Mouse (Mus musculus) hindbrain, embryonic 15.5 days (tissue): ENCODE data around the gene Nelfcd. TPM values are rescaled to one million over a fixed set of nuclear protein-coding genes. Genes with fewer than 3 reads are reported as not detected.

Experiments used
- ATAC-seq: fragments of 200-750 bp; cut with Nextera tagmentation; 2 replicates; pipeline ENCODE4 v1.8.0; 2017; ENCODE audit warnings: low read depth, moderate number of reproducible peaks, moderate TSS enrichment; ENCODE audit not compliant: low FRiP score
- H3K27ac ChIP-seq: fragments of 300-500 bp; sonication (generic); replicated peaks from 2 replicates; pipeline ENCODE4 v1.5.1; 2015; ENCODE audit warnings: mild to moderate bottlenecking, inconsistent platforms
- H3K27me3 ChIP-seq: fragments of 300-500 bp; sonication (generic); 2 replicates; pipeline ENCODE4 v1.6.1; 2015; ENCODE audit warnings: control low read depth, inconsistent platforms
- H3K36me3 ChIP-seq: fragments of 300-500 bp; sonication (generic); 2 replicates; pipeline ENCODE4 v1.6.1; 2015; ENCODE audit warnings: control low read depth, inconsistent platforms
- H3K4me1 ChIP-seq: fragments of 300-500 bp; sonication (generic); replicated peaks from 2 replicates; pipeline ENCODE4 v1.6.1; 2015; ENCODE audit warnings: control low read depth, inconsistent platforms
- H3K4me2 ChIP-seq: fragments of 300-500 bp; sonication (generic); 2 replicates; pipeline ENCODE4 v1.6.1; 2015; ENCODE audit warnings: moderate library complexity, mild to moderate bottlenecking, inconsistent platforms
- H3K4me3 ChIP-seq: fragments of 300-500 bp; sonication (generic); 2 replicates; pipeline ENCODE4 v1.5.1; 2015; ENCODE audit warnings: mild to moderate bottlenecking, inconsistent platforms
- H3K9ac ChIP-seq: fragments of 300-500 bp; sonication (generic); 2 replicates; pipeline ENCODE4 v1.6.1; 2015; ENCODE audit warnings: inconsistent platforms
- H3K9me3 ChIP-seq: fragments of 300-500 bp; sonication (generic); 2 replicates; pipeline ENCODE4 v1.6.1; 2016; ENCODE audit warnings: control low read depth, inconsistent platforms
- WGBS: fragments of 180-500 bp; shearing (Covaris S2); methylation state at CpG from one replicate; pipeline ENCODE4 v1.1.7; 2015; 5-methylcytosine and 5-hydroxymethylcytosine counted together
- polyA plus RNA-seq: library from polyadenylated mRNA; unstranded; fragments of >200 nt; fragmentation: Nextera tagmentation; extraction: Ambion mirVana; gene quantifications from 2 replicates; pipeline ENCODE4 v1.2.1, GENCODE M21; 2015

The Nelfcd gene
- polyA plus RNA-seq, 1 experiment from 2014 or later, result 112 TPM

DNA sequence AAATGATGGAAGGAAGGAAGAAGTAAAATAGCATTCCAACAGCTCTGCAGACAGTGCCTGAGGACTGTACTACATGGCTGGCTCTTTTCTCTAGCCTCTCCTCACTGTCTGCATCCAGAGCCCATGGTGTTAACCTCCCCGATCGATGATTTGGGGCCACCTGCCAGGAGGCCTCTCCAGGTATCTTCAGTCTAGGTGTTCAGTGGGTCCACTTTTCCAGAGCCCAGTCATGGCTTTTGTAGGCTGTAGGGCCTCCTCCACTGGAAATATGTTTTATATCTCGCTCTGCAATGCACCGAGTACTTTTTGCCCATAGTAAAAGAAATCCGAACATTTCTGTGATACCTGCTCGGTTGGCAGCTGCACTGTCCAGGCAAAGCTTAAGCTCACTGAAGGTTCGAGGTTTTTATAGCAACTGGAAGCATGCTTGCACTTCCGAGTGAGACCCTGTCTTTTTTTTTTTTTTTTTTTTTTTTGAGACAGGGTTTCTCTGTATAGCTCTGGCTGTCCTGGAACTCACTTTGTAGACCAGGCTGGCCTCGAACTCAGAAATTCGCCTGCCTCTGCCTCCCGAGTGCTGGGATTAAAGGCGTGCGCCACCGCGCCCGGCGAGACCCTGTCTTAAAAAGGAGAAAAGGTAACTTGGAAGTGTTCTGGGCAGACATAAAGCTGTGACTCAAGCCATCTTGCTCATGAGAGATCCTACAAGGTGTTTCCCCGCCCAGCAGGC lies 438 bp upstream of the Nelfcd start:
- H3K36me3 ChIP-seq, result no peaks in the 10 kb centered on the region
- 48% methylated on average over 18 of the region's 18 CpGs for WGBS
- H3K27me3 ChIP-seq, result no peaks in the 10 kb centered on the region
- peak overlapping the region; percentile 99 for H3K4me3 ChIP-seq
- ATAC-seq, result no peak
- H3K9ac ChIP-seq, result no peak overlapping the region
- peak overlapping the region; percentile 91 for H3K4me2 ChIP-seq
- H3K9me3 ChIP-seq, result no peaks in the 10 kb centered on the region
- H3K27ac ChIP-seq, result no peak overlapping the region
- peaks cover 13% of the 10 kb centered on the region for H3K4me1 ChIP-seq

GRCm38 (mm10) chr2:174421107-174421506 lies 5.5 kb downstream of the Nelfcd start:
- no peak for ATAC-seq
- H3K4me3 ChIP-seq, result no peak overlapping the region
- no peak overlapping the region for H3K9ac ChIP-seq
- H3K27me3 ChIP-seq, result no peaks in the 10 kb centered on the region
- no peaks in the 10 kb centered on the region for H3K9me3 ChIP-seq
- no peak overlapping the region for H3K4me2 ChIP-seq
- peaks cover 11% of the 10 kb centered on the region for H3K4me1 ChIP-seq
- H3K36me3 ChIP-seq, result peaks cover 23% of the 10 kb centered on the region
- WGBS, result 79% methylated on average over 6 of the region's 6 CpGs
- no peak overlapping the region for H3K27ac ChIP-seq

DNA sequence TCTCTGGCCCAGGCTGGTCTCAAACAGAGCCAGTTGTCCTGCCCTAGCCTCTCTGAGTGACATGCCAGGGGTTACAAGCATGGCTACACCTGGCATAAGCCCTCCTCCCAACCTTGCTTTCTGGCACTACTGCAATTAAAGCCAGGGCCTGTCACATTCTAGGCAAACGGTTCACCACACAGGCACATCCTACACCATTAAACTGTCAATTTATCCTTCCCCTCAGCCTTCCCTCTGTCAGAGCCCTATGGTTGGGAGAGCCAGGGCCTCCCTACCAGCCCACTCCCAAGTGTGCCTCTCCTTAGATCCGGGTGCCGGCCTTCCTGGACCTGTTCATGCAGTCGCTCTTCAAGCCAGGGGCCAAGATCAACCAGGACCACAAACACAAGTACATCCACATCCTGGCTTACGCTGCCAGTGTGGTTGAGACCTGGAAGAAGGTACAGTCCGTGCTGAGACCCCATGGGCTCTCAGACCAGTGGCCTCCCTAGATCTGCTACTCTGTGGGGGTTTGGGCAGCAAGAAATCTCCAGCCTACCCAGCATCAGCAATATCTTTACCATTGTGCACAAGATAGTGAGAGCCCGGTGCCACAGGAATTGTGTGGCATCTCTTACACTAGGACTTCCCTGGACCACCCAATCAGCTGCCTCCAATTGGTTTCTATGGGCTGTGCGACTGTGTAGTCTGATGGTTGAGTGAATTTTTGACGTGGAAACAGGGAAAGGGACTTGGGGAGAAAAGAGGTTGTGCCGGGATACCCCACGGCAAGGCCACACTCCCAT lies 8.9 kb downstream of the Nelfcd start:
- no peak overlapping the region for H3K27ac ChIP-seq
- no peaks in the 10 kb centered on the region for H3K4me1 ChIP-seq
- H3K27me3 ChIP-seq, result no peaks in the 10 kb centered on the region
- H3K9me3 ChIP-seq, result no peaks in the 10 kb centered on the region
- no peak overlapping the region for H3K4me3 ChIP-seq
- H3K9ac ChIP-seq, result no peak overlapping the region
- ATAC-seq, result no peak
- H3K36me3 ChIP-seq, result peaks cover 43% of the 10 kb centered on the region
- 92% methylated on average over 11 of the region's 11 CpGs for WGBS
- H3K4me2 ChIP-seq, result no peak overlapping the region

- H3K36me3 ChIP-seq, result peaks cover 43% of the 10 kb centered on the region
These were observed 11.3 kb downstream of the Nelfcd start for GRCm38 (mm10) chr2:174426856-174427255.

DNA sequence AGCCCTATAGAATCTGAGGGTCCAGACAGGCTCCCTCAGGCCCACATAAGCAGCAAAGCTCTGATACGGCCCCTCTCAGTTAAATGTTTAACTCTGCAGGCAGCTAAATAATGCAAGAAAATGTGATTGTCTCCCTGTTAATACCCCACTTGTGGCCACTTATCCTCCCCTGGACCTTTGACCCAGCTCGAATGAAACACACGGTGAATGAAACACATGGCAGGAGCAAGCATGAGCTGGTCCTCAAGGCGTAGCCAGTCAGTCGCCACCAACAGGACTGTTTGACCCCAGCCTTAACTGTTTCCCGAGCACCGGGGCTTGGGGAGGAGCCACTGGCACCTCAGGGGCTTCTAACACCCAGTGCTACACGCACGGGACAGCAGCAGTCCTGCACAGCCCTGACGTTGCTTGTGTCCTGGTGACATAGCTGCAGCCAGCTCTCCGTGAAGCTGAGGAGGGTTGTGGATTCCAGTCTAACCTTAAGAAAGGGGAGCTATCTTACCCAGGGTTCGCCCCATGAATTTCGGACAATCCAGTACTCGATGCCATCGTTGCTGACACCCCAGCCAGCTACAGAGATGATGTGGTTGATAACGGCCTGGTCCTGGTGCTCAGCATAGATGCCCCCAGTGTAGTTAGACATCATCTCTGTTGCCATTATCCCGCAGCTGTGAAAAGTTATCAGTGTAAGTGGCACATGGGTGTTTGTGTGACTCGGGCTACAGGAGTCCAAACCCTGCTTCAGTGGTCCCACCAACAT lies 12.7 kb downstream of the Nelfcd start:
- Histone ChIP-seq H3K36me3 (peaks cover 43% of the 10 kb centered on the region), H3K9me3 (no peaks in the 10 kb centered on the region), H3K4me1 (no peaks in the 10 kb centered on the region), H3K4me3 (no peak overlapping the region), H3K27ac (no peak overlapping the region), H3K27me3 (no peaks in the 10 kb centered on the region), H3K9ac (no peak overlapping the region), H3K4me2 (no peak overlapping the region)
- 81% methylated on average over 18 of the region's 18 CpGs for WGBS
- no peak for ATAC-seq

More at GRCm38 (mm10) chr2:174426856-174427255, 11.3 kb downstream of the Nelfcd start:
- no peak for ATAC-seq
- no peak overlapping the region for H3K4me2 ChIP-seq
- H3K9me3 ChIP-seq, result no peaks in the 10 kb centered on the region
- no peak overlapping the region for H3K9ac ChIP-seq
- no peaks in the 10 kb centered on the region for H3K4me1 ChIP-seq
- no peak overlapping the region for H3K27ac ChIP-seq
- H3K27me3 ChIP-seq, result no peaks in the 10 kb centered on the region
- 95% methylated on average over 12 of the region's 12 CpGs for WGBS
- H3K4me3 ChIP-seq, result no peak overlapping the region

DNA sequence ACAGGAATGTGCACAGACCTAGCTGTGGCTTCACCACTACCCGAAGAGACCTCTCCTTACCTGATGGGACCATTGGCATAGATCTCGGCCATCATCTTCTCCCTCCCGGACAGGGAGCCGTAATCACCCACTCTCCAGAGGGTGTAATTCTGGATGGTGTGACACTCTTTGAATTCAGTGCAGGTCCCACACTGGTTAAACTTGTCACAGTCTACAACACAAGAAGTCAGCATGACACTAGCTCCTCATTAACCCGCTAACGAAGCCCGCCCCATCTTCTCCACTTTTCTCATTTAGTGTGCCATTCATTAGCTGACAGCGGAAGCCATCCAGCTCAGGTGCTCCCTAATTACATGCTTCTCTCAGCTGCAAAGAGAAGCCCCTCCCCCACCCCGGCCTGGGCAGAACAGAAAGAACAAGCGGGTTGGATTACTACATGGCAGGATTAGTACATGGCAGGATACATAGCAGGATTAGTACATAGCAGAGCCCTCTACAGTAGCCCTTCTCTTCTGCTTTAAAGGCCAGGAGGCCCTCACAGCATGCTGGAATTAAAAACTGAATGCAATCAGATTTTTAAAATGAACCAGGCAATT lies 13.5 kb downstream of the Nelfcd start:
- H3K4me3 ChIP-seq, result no peak overlapping the region
- no peaks in the 10 kb centered on the region for H3K27me3 ChIP-seq
- 67% methylated on average over 10 of the region's 10 CpGs for WGBS
- ATAC-seq, result peak; percentile 60
- H3K9ac ChIP-seq, result no peak overlapping the region
- H3K4me2 ChIP-seq, result no peak overlapping the region
- no peaks in the 10 kb centered on the region for H3K4me1 ChIP-seq
- peaks cover 38% of the 10 kb centered on the region for H3K36me3 ChIP-seq
- H3K27ac ChIP-seq, result peak overlapping the region; percentile 0; the same call in 1 of the 2 replicates
- no peaks in the 10 kb centered on the region for H3K9me3 ChIP-seq

DNA sequence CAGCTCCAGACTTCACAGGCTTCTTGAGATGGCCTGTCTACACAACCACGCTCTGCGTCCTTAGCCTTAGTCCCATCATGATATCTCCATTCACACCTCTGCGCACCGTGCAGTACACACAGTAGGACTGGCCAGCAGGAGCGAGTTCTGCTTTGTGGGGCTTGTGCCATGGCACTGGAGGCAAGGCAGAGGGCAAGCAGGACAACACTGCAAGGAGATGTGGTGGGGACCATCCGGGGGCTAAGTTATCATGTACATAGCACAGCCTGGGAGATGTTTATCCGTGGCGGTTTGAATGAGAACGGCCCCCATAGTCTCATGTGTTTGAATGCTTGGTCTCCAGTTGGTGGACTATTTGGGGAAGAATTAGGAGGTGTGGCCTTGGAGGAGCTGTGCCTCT lies 19.3 kb downstream of the Nelfcd start:
- Histone ChIP-seq H3K4me2 (no peak overlapping the region), H3K9ac (no peak overlapping the region), H3K4me3 (no peak overlapping the region), H3K36me3 (no peaks in the 10 kb centered on the region), H3K27me3 (no peaks in the 10 kb centered on the region), H3K27ac (no peak overlapping the region), H3K4me1 (peaks cover 20% of the 10 kb centered on the region), H3K9me3 (no peaks in the 10 kb centered on the region)
- WGBS, result 97% methylated on average over 9 of the region's 9 CpGs
- ATAC-seq, result no peak

- no peaks in the 10 kb centered on the region for H3K36me3 ChIP-seq
- H3K4me1 ChIP-seq, result peaks cover 20% of the 10 kb centered on the region
- H3K27me3 ChIP-seq, result no peaks in the 10 kb centered on the region
- no peak for ATAC-seq
- no peak overlapping the region for H3K9ac ChIP-seq
- WGBS, result 92% methylated on average over 26 of the region's 26 CpGs
- H3K9me3 ChIP-seq, result no peaks in the 10 kb centered on the region
- H3K27ac ChIP-seq, result no peak overlapping the region
- no peak overlapping the region for H3K4me2 ChIP-seq
- H3K4me3 ChIP-seq, result no peak overlapping the region
These were observed 20.6 kb downstream of the Nelfcd start for GRCm38 (mm10) chr2:174436076-174436701.

DNA sequence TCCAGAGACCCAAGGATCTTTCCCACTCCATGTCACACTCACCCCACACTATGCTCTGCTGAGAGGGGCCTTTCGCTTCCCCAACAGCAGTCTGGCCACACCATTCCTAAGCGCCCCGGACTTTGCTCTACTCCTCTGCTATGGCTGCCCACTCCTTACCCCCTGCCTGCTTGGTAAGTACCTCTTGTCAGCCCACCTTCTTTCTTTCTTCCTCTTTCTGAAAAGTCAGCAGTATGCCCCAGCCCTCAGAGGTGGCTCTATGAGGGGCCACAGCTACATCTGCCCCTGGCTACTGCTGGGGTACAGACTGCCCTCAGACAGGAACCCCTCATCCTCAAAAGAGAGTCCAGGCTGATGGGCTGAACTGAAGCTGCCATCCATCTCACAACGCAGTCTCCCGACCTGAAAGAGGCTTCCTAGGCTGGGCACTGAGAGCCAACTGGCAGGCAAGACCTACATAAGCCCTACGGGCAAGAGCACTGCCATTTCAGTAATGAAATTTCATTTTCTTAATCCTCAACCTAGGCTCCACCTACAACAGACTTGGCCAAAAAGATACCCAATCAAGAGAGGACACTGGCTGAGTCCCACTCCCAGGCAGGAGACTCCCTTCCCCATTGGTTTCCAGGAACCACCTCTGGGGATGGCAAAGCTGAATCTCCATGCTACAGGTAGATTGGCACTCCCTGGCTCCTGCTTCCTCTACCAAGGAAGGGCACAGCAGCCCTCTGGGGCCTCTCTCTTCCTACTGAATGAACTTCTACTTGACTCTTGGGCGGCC lies 21.5 kb downstream of the Nelfcd start:
- WGBS, result 96% methylated on average over 7 of the region's 7 CpGs
- Histone ChIP-seq H3K4me2 (no peak overlapping the region), H3K27me3 (no peaks in the 10 kb centered on the region)

DNA sequence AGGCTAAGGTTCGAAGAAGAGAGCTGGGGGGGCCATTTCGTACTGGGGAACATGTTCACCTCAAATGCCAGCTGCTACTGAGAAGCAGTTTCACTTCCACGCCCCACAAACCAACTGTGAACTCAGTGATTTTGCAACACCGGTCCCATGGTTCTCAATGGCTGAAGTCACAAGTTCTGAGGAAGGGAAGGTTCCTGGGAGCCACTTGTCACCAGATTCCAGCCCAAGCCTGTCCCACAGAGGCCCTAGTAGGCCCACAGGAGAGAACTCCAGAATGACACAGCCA lies 22.0 kb downstream of the Nelfcd start:
- H3K9ac ChIP-seq, result no peak overlapping the region
- H3K27ac ChIP-seq, result no peak overlapping the region
- H3K4me3 ChIP-seq, result no peak overlapping the region
- peaks cover 20% of the 10 kb centered on the region for H3K4me1 ChIP-seq
- WGBS, result 97% methylated on average over 4 of the region's 4 CpGs
- peak overlapping the region; percentile 90 for H3K4me2 ChIP-seq
- no peak for ATAC-seq
- no peaks in the 10 kb centered on the region for H3K36me3 ChIP-seq
- H3K27me3 ChIP-seq, result no peaks in the 10 kb centered on the region
- no peaks in the 10 kb centered on the region for H3K9me3 ChIP-seq

More for the DNA sequence above, 21.5 kb downstream of the Nelfcd start:
- no peak overlapping the region for H3K4me3 ChIP-seq
- peaks cover 20% of the 10 kb centered on the region for H3K4me1 ChIP-seq
- no peak overlapping the region for H3K9ac ChIP-seq
- H3K36me3 ChIP-seq, result no peaks in the 10 kb centered on the region
- H3K9me3 ChIP-seq, result no peaks in the 10 kb centered on the region
- H3K27ac ChIP-seq, result no peak overlapping the region
- ATAC-seq, result no peak

- no peak for ATAC-seq
- Histone ChIP-seq H3K27me3 (no peaks in the 10 kb centered on the region), H3K36me3 (no peaks in the 10 kb centered on the region), H3K9me3 (no peaks in the 10 kb centered on the region), H3K4me3 (peak overlapping the region; percentile 53), H3K27ac (0 out of 2 replicates have a peak overlapping the region, but pooled peaks have one; percentile 58), H3K4me1 (peaks cover 20% of the 10 kb centered on the region), H3K4me2 (peak overlapping the region; percentile 90), H3K9ac (peak overlapping the region; percentile 45; the same call in 1 of the 2 replicates)
- 67% methylated on average over 11 of the region's 11 CpGs for WGBS
These were observed 22.6 kb downstream of the Nelfcd start for GRCm38 (mm10) chr2:174438181-174438580.
